Mouse (Mus musculus) sigmoid colon, adult 10 weeks (tissue): ENCODE measurements around the gene Vmn2r11. TPM values are rescaled to one million over a fixed set of nuclear protein-coding genes. Genes with fewer than 3 reads are reported as not detected.

Experiments
- polyA plus RNA-seq: library from polyadenylated mRNA; stranded (reverse); fragments of 350-450 nt; fragmentation: Illumina TruSeq; extraction: RNeasy Lipid Tissue Mini Kit (QIAGEN cat#74804); gene quantifications from one replicate; pipeline ENCODE4 v1.2.3, GENCODE M21; 2014; ENCODE audit warnings: low read depth, low replicate concordance

The Vmn2r11 gene
- not detected for polyA plus RNA-seq

GRCm38 (mm10) chr5:109059469-109059868, at the start of gene Vmn2r11:
Vmn2r11 (minus strand) TSS chr5:109059569.

DNA sequence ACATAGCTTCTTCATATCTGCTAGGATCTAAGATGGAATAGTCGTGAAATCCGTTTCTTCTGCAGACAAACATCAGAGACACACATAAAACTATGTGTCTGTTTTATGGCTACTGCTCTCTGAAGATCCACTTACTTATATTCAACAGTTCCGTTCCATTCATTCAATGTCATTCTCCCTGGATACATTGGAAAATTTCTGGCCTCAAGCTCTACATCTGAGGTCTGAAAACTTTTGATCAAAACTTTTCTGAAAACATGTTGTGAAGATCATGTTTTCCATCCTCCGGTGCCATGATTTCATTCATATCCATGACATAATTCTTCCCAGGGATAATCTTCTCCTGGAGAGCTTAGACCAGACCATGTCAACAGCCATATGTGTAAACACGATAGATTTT, 38.5 kb upstream of the Vmn2r11 start, which contains the start of gene Vmn2r12:
Vmn2r12 (minus strand) TSS at position 101 of the 400 bp plus-strand sequence.

DNA sequence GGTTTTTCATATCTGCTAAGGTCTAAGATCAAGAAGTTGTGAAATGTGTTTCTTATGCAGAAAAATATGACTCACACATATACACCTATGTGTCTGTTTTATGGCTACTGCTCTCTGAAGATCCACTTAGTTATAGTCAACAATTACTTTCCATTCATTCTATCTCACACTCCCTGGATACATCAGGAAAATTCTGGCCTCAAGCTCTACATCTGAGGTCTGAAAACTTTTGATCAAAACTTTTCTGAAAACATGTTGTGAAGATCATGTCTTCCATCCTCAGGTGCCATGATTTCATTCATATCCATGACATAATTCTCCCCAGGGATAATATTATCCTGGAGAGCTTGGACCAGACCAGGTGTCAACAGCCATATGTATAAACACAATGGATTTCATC, 52.9 kb downstream of the Vmn2r11 start, which contains the start of gene Vmn2r10:
Vmn2r10 (minus strand) TSS at position 101 of the 400 bp plus-strand sequence.

Other genes with a start within 250 kb of the Vmn2r11 start
- not detected for gene Vmn2r9, start 207.0 kb downstream of the Vmn2r11 start, polyA plus RNA-seq
- not detected for gene Vmn2r10, start 53.0 kb downstream of the Vmn2r11 start, polyA plus RNA-seq
- gene Vmn2r12, start 38.4 kb upstream of the Vmn2r11 start, polyA plus RNA-seq = not detected
- not detected for gene Vmn2r13, start 132.6 kb upstream of the Vmn2r11 start, polyA plus RNA-seq
- not detected for gene Vmn2r14, start 165.1 kb upstream of the Vmn2r11 start, polyA plus RNA-seq
- gene Vmn2r15, start 238.1 kb upstream of the Vmn2r11 start, polyA plus RNA-seq = not detected